Mouse (Mus musculus) cortical plate, adult 2 months (tissue): Measurements from ENCODE around the gene Rln3.

ENCODE experiments used
- CTCF ChIP-seq: fragments of 200-500 bp; IDR thresholded peaks from 2 replicates; pipeline ENCODE4 v1.5.1; 2011; ENCODE audit warnings: mild to moderate bottlenecking, control low read depth, low read length; ENCODE audit not compliant: insufficient read depth; ENCODE audit errors: extremely low read depth
- POLR2A ChIP-seq: fragments of 200-500 bp; IDR thresholded peaks from 2 replicates; pipeline ENCODE4 v1.6.1; 2011; ENCODE audit warnings: mild to moderate bottlenecking, low read length, control low read depth; ENCODE audit not compliant: insufficient read depth; ENCODE audit errors: extremely low read depth

- TF ChIP-seq CTCF: no peak
- TF ChIP-seq POLR2A: no peak
These were observed 34.4 kb upstream of the Rln3 start for GRCm38 (mm10) chr8:84079206-84079605.
